Mouse (Mus musculus): ENCODE data around the gene Optn.

The Optn gene

GRCm38 (mm10) chr2:5061133-5061708, 2.6 kb downstream of the Optn start:
- no peak for DNase-seq (ENCODE audit: low spot score)

GRCm38 (mm10) chr2:5059997-5060396, 3.9 kb downstream of the Optn start:
- DNase-seq (ENCODE audit: low spot score), result no peak

GRCm38 (mm10) chr2:5058436-5058835, 5.4 kb downstream of the Optn start:
- no peak for DNase-seq (ENCODE audit: low spot score)

GRCm38 (mm10) chr2:5050562-5050961, 13.3 kb downstream of the Optn start:
- DNase-seq (ENCODE audit: low spot score), result no peak

GRCm38 (mm10) chr2:5047016-5047415, 16.8 kb downstream of the Optn start:
- no peak for DNase-seq (ENCODE audit: low spot score)

GRCm38 (mm10) chr2:5045269-5045965, 18.4 kb downstream of the Optn start:
- DNase-seq (ENCODE audit: low spot score), result no peak

- no peak for DNase-seq (ENCODE audit: low spot score)
Observed at GRCm38 (mm10) chr2:5044321-5044720, 19.5 kb downstream of the Optn start.

- DNase-seq (ENCODE audit: low spot score), result no peak
Observed at GRCm38 (mm10) chr2:5043476-5043761, 20.4 kb downstream of the Optn start.

GRCm38 (mm10) chr2:5042616-5043475, 21.0 kb downstream of the Optn start:
- DNase-seq (ENCODE audit: low spot score), result no peak

- no peak for DNase-seq (ENCODE audit: low spot score)
Observed at GRCm38 (mm10) chr2:5041854-5042253, 22.0 kb downstream of the Optn start.

GRCm38 (mm10) chr2:5040281-5041161, 23.3 kb downstream of the Optn start:
- DNase-seq (ENCODE audit: low spot score), result no peak

- DNase-seq (ENCODE audit: low spot score), result no peak
Observed at GRCm38 (mm10) chr2:5039350-5040170, 24.3 kb downstream of the Optn start.

GRCm38 (mm10) chr2:5038320-5038719, 25.5 kb downstream of the Optn start:
- no peak for DNase-seq (ENCODE audit: low spot score)

GRCm38 (mm10) chr2:5037390-5037789, 26.5 kb downstream of the Optn start:
- DNase-seq (ENCODE audit: low spot score), result no peak

GRCm38 (mm10) chr2:5036411-5037076, 27.3 kb downstream of the Optn start:
- DNase-seq (ENCODE audit: low spot score), result no peak

GRCm38 (mm10) chr2:5035241-5035640, 28.6 kb downstream of the Optn start:
- DNase-seq (ENCODE audit: low spot score), result no peak

GRCm38 (mm10) chr2:5034801-5035200, 29.1 kb downstream of the Optn start:
- no peak for DNase-seq (ENCODE audit: low spot score)

GRCm38 (mm10) chr2:5033546-5034420, 30.1 kb downstream of the Optn start:
- no peak for DNase-seq (ENCODE audit: low spot score)

- DNase-seq (ENCODE audit: low spot score), result no peak
Observed at GRCm38 (mm10) chr2:5032665-5033064, 31.2 kb downstream of the Optn start.

- DNase-seq (ENCODE audit: low spot score), result no peak
Observed at GRCm38 (mm10) chr2:5031215-5031614, 32.6 kb downstream of the Optn start.

Data from ovary, postnatal 36 days (tissue).